Mouse (Mus musculus): ENCODE results near the gene Rsrp1.
A peak's percentile ranks its signal among the peaks of the same experiment; 100 is the strongest.

Gene Rsrp1

DNA sequence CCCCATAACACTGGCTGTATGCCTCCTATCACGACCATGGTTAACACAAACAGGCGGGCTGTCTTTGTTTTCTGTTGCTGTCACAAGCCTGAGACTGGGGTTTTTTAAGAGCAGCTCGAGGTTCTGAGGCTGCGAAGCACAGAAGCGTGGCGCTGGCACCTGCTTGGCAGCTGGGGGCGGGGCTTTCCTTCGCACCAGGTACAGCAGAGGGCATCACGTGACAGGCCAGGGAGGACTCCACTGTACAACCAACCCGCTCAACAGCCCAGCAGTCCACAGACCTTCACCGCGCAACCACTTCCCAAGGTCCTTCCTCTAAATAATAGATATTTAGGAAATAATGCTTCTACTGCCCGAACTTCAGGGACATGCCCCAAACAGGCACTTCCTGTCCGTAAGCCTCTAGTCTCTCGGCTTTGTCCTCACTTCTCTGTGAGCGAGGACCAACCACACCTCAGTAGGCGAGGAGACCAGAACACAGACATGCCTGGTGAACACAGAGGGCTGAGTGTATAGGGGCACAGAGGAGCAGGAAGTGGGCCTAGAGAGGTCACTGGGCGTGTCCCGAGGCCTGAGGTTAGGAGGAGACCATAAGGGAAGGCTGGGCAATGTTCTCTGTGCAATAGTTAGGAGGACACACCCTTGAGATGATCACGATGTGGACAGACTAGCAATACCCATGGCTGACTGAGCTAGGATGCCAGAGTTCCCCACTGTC lies 44.7 kb downstream of the Rsrp1 start:
- peak; percentile 35 for DNase-seq

DNA sequence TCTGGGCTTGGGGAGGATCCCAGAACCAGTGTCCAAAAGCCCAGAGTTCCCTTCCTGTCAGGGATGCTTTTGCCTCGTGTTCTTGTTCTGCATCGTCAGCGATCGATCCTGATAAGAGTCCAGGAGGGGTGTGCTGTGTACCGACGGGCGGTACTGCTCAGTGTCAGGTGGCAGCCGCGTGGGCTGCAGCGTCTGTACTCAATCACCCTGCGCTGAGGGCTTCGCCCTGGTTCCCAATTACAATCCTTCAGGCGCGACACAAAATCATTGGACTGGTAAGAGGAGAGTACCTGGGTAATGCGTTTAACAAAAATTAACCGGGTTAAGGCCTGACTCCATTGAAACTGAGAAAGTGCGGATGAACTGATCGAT lies 45.2 kb downstream of the Rsrp1 start:
- no peak for DNase-seq

DNA sequence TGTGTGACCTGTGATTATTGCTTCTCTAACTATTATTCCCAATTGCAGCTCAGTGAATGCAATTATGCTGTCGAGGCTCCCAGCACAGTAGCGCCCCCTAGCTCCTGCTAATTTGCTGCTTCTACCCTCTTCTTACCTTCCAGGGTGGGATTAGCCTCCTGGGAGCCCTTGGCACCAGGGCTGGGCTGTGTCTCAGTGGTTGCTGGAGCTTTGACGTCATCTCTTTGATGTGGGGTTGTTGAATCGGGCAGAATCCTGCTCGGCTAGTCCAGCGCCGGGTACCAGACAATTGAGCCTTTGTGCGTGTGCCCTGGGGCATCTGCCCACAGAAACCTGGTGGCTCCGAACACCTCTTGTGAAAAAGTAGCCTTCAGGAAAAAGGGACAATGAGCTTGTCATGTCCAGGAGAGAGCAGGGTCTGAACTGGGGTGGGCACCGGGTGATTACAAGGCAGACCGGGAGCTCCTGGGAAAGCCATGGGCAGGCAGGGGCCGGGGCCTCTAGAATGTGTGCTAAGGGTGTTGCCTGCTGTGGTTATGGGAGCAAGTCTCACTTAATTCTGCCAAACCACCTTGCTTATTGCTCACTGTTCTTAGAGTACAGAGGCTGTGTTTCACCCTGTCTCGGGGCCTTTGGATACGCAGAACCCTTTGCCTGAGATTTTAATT lies 52.0 kb downstream of the Rsrp1 start:
- DNase-seq, result peak; percentile 57

GRCm38 (mm10) chr4:134975929-134976308 lies 52.5 kb downstream of the Rsrp1 start:
- DNase-seq, result no peak

Data from liver (tissue).